8 mouse cellular contexts compared by ENCODE assay signal in the genomic region with DNA sequence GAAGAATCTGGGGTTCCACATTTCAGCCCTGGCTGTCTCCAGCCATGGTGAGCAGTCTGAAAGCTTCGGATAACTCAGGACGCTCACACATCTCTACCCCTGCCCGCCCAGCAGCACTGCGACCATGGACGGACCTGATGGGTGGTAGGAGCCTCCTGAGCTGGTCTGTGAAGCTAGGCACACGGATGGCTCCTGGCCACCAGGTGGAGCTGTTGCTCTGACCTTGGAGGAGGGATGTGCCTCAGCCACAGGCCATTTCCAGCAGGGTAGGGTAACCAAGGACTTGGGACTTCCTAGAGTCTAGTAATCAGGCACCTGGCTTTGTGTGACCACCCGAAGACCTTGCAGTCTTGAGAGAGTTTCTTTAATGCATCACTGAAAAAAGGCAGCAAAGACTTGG. TPM values are rescaled to one million over a fixed set of nuclear protein-coding genes. Genes with fewer than 3 reads are reported as not detected.
A peak's percentile ranks its signal among the peaks of the same experiment; 100 is the strongest.
DNase-seq lines count a peak whose midpoint lies in the region; ATAC-seq lines count a peak whose summit lies in the region.

No protein-coding gene starts in this region.

- H3K4me3 ChIP-seq in hindbrain, embryonic 16.5 days (ENCODE audit: low read length): no peak overlapping the region

- DNase-seq in R1 (ENCODE audit: low read depth, low spot score): peak; percentile 84
- DNase-seq in cerebellum, postnatal 10 days: peak; percentile 96 to 97
- DNase-seq in frontal cortex, postnatal 14 days (ENCODE audit: low spot score in 2 of 2): peak; percentile 60 to 84
- peak; percentile 81 to 84 for DNase-seq in layer of hippocampus, postnatal 36 days
- DNase-seq in lung, postnatal 4 days: peak; percentile 82 to 89
- DNase-seq in retina, postnatal 1 day: peak; percentile 90
- peak; percentile 93 for DNase-seq in thymus, postnatal 4 days

- H3K9me3 ChIP-seq in hindbrain, embryonic 16.5 days (ENCODE audit: control insufficient read depth, low read length): no peaks in the 10 kb centered on the region

- H3K27me3 ChIP-seq in hindbrain, embryonic 16.5 days (replicated peaks; ENCODE audit: control insufficient read depth, insufficient read depth, low read length): no peaks in the 10 kb centered on the region

- H3K9ac ChIP-seq in hindbrain, embryonic 16.5 days (ENCODE audit: low read depth, low read length): no peak overlapping the region

- no peak overlapping the region for H3K27ac ChIP-seq in hindbrain, embryonic 16.5 days (ENCODE audit: low read depth, low read length)

- peaks cover 2% of the 10 kb centered on the region; the same call in 1 of the 2 replicates for H3K36me3 ChIP-seq in hindbrain, embryonic 16.5 days (ENCODE audit: control insufficient read depth, insufficient read depth, low read length)

- 9% methylated on average over 7 of the region's 7 CpGs for WGBS in hindbrain, embryonic 16.5 days

- no peak overlapping the region for H3K4me2 ChIP-seq in hindbrain, embryonic 16.5 days (ENCODE audit: low read length)

- peak; percentile 48 for ATAC-seq in hindbrain, embryonic 16.5 days

- peaks cover 5% of the 10 kb centered on the region; the same call in 1 of the 2 replicates for H3K4me1 ChIP-seq in hindbrain, embryonic 16.5 days (ENCODE audit: control insufficient read depth, insufficient read depth, low read depth, low read length)

RNA-seq across cellular contexts. Expression of a gene that starts 4.7 kb away (rescaled TPM):
- 44.2 and 47.2 TPM in 2 replicates for polyA plus RNA-seq in hindbrain, embryonic 16.5 days (2015; fragmentation: Nextera tagmentation; extraction: Ambion mirVana)
- 10 to 100 TPM; 11.7 to 17.4 TPM for total RNA-seq in layer of hippocampus, postnatal 36 days (2021)

RNA-seq across cellular contexts. Expression of a gene that starts 21.9 kb away (rescaled TPM):
- not detected in 2 replicates for polyA plus RNA-seq in hindbrain, embryonic 16.5 days (2015; fragmentation: Nextera tagmentation; extraction: Ambion mirVana)
- total RNA-seq in layer of hippocampus, postnatal 36 days (2021): not detected

RNA-seq across cellular contexts. Expression of a gene that starts 22.6 kb away (rescaled TPM):
- not detected in 2 replicates for polyA plus RNA-seq in hindbrain, embryonic 16.5 days (2015; fragmentation: Nextera tagmentation; extraction: Ambion mirVana)
- total RNA-seq in layer of hippocampus, postnatal 36 days (2021): not detected

RNA-seq across cellular contexts. Expression of a gene that starts 34.0 kb away (rescaled TPM):
- polyA plus RNA-seq in hindbrain, embryonic 16.5 days (2015; fragmentation: Nextera tagmentation; extraction: Ambion mirVana): not detected in 2 replicates
- not detected for total RNA-seq in layer of hippocampus, postnatal 36 days (2021)

RNA-seq across cellular contexts. Expression of a gene that starts 34.1 kb away (rescaled TPM):
- polyA plus RNA-seq in hindbrain, embryonic 16.5 days (2015; fragmentation: Nextera tagmentation; extraction: Ambion mirVana): not detected in 2 replicates
- total RNA-seq in layer of hippocampus, postnatal 36 days (2021): not detected
